9 mouse cellular contexts compared by ENCODE assay signal in genomic region chr14:32801016-32801661, GRCm38 (mm10). TPM values are rescaled to one million over a fixed set of nuclear protein-coding genes. Genes with fewer than 3 reads are reported as not detected.
DNase-seq lines count a peak whose midpoint lies in the region; ATAC-seq and TF ChIP-seq lines count a peak whose summit lies in the region.
"Had no signal": no experiment of that assay in that cellular context is flagged by ENCODE, and none has a peak within 500 bp of the region (broad histone marks: within the 10 kb centered on the region; RNA-seq: fewer than 3 reads in every experiment).

No protein-coding gene starts in this region.

- no peak overlapping the region for H3K27ac ChIP-seq in kidney, embryonic 16.5 days (ENCODE audit: low read length)
- H3K27ac ChIP-seq in CH12.LX (ENCODE audit: insufficient read depth, low read depth) = no peak overlapping the region
- no peak overlapping the region for H3K27ac ChIP-seq in midbrain, embryonic 14.5 days (replicated peaks; ENCODE audit: low read depth, low read length)

- in situ Hi-C loops in CH12.LX (cut with MboI; ENCODE audit: low pct_ligation_motif_present, low pct_unique_long_range_greater_than_20kb, low sequenced_read_pairs) = loop anchor here (25.0 kb wide), 1 partner anchor 189 kb away; no protein-coding TSS in a partner anchor

- no peak overlapping the region for H3K4me3 ChIP-seq in kidney, embryonic 16.5 days (ENCODE audit: low read length)
- H3K4me3 ChIP-seq in CH12.LX (replicated peaks in 1 of 3; ENCODE audit: low read depth in 2 of 3, low read length in 2 of 3, poor library complexity in 1 of 3) = no peak overlapping the region
- no peak overlapping the region for H3K4me3 ChIP-seq in midbrain, embryonic 14.5 days (replicated peaks; ENCODE audit: low read depth, low read length)

- no peaks in the 10 kb centered on the region for H3K4me1 ChIP-seq in kidney, embryonic 16.5 days (ENCODE audit: insufficient read depth, low read length)
- H3K4me1 ChIP-seq in CH12.LX (ENCODE audit: control insufficient read depth in 1 of 2, insufficient read depth in 2 of 2) = 0 out of 4 replicates have a peak, but pooled peaks cover 0 to 2% of the 10 kb centered on the region in 2 experiments
- H3K4me1 ChIP-seq in midbrain, embryonic 14.5 days (ENCODE audit: control insufficient read depth, insufficient read depth, low read length) = 0 out of 2 replicates have a peak, but pooled peaks cover 3% of the 10 kb centered on the region

- TF ChIP-seq EP300 in CH12.LX (IDR thresholded peaks at IDR 0.05; ENCODE audit: low read length) = no peak

- H3K9me3 ChIP-seq in kidney, embryonic 16.5 days (ENCODE audit: low read length) = no peaks in the 10 kb centered on the region
- H3K9me3 ChIP-seq in CH12.LX (replicated peaks; ENCODE audit: low read length) = no peaks in the 10 kb centered on the region
- no peaks in the 10 kb centered on the region for H3K9me3 ChIP-seq in midbrain, embryonic 14.5 days (ENCODE audit: control insufficient read depth, low read length)

- no peaks in the 10 kb centered on the region for H3K79me2 ChIP-seq in CH12.LX (replicated peaks; ENCODE audit: control insufficient read depth, extremely low read depth, insufficient read depth, poor library complexity, severe bottlenecking)

- intact Hi-C loops in heart, postnatal 36 days (cut with DNase I) = loop anchor here (2.0 kb wide), 1 partner anchor 28 kb away; no protein-coding TSS in a partner anchor

- no peak for TF ChIP-seq POLR2A in CH12.LX (IDR thresholded peaks at IDR 0.05; ENCODE audit: low read depth, low read length)

- 67% methylated on average over 11 of the region's 11 CpGs for WGBS in kidney, embryonic 16.5 days
- 56% methylated on average over 11 of the region's 11 CpGs for WGBS in midbrain, embryonic 14.5 days

- peak in 1 of 2 experiments; percentile 50; a peak in 2 of 4 replicates for TF ChIP-seq CTCF in CH12.LX (conservative IDR thresholded peaks at IDR 0.05 in 1 of 2, IDR thresholded peaks at IDR 0.05 in 1 of 2; ENCODE audit: low read depth in 2 of 2, low read length in 2 of 2)

- dilution Hi-C loops in CH12.LX (cut with MboI; ENCODE audit: extremely low pct_ligation_motif_present, extremely low pct_unique_long_range_greater_than_20kb, low sequenced_read_pairs) = no loop called here

- TF ChIP-seq RAD21 in CH12.LX (IDR thresholded peaks at IDR 0.05; ENCODE audit: low read depth, low read length) = peak; percentile 57

- H3K9ac ChIP-seq in kidney, embryonic 16.5 days (replicated peaks; ENCODE audit: low read length) = no peak overlapping the region
- H3K9ac ChIP-seq in CH12.LX (ENCODE audit: insufficient read depth, low read depth) = no peak overlapping the region
- no peak overlapping the region for H3K9ac ChIP-seq in midbrain, embryonic 14.5 days (replicated peaks; ENCODE audit: low read length)

- H3K27me3 ChIP-seq in kidney, embryonic 16.5 days (ENCODE audit: insufficient read depth, low read length) = no peaks in the 10 kb centered on the region
- H3K27me3 ChIP-seq in CH12.LX (replicated peaks) = no peaks in the 10 kb centered on the region
- H3K27me3 ChIP-seq in midbrain, embryonic 14.5 days (ENCODE audit: control insufficient read depth, insufficient read depth, low read length) = no peaks in the 10 kb centered on the region

- H3K36me3 ChIP-seq in kidney, embryonic 16.5 days (ENCODE audit: insufficient read depth, low read length) = no peaks in the 10 kb centered on the region
- H3K36me3 ChIP-seq in CH12.LX (replicated peaks in 1 of 2; ENCODE audit: control insufficient read depth in 1 of 2, insufficient read depth in 1 of 2, low read length in 1 of 2) = no peaks in the 10 kb centered on the region
- H3K36me3 ChIP-seq in midbrain, embryonic 14.5 days (ENCODE audit: control insufficient read depth, insufficient read depth, low read length) = no peaks in the 10 kb centered on the region

- ATAC-seq in kidney, embryonic 16.5 days (ENCODE audit: low FRiP score, low TSS enrichment) = peak; percentile 65; the same call in 1 of the 2 replicates
- no peak for ATAC-seq in midbrain, embryonic 14.5 days (ENCODE audit: low FRiP score, low TSS enrichment)

- DNase-seq in kidney, adult 18-20 months = no peak
- peak; percentile 8 for DNase-seq in CH12.LX (ENCODE audit: extremely low read depth)
- peak; percentile 71 for DNase-seq in adrenal gland, postnatal 14 days
- DNase-seq in heart, postnatal 36 days = peak; percentile 25 to 36
- DNase-seq in midbrain, embryonic 14.5 days = peak; percentile 69
- DNase-seq in thymus, postnatal 25 days = no peak
- DNase-seq in spleen, adult 12 weeks (ENCODE audit: low spot score) = no peak

- no peak overlapping the region for H3K4me2 ChIP-seq in kidney, embryonic 16.5 days (replicated peaks; ENCODE audit: low read depth, low read length)
- H3K4me2 ChIP-seq in CH12.LX (ENCODE audit: insufficient read depth, low read depth, poor library complexity, severe bottlenecking) = no peak overlapping the region
- no peak overlapping the region for H3K4me2 ChIP-seq in midbrain, embryonic 14.5 days (ENCODE audit: low read length)

TF ChIP-seq in CH12.LX, 34 proteins besides CTCF, POLR2A, EP300 and RAD21:
- TF ChIP-seq SMC3 (IDR thresholded peaks at IDR 0.05; ENCODE audit: low read depth, low read length) = peak; percentile 42; the same call in 1 of the 2 replicates
- TF ChIP-seq MAX (IDR thresholded peaks at IDR 0.05; ENCODE audit: low read length) = no peak
- no peak for TF ChIP-seq IRF4 (IDR thresholded peaks at IDR 0.05; ENCODE audit: low read depth, low read length)
- no peak for TF ChIP-seq MEF2A (IDR thresholded peaks at IDR 0.05; ENCODE audit: borderline replicate concordance, low read depth, low read length)
- no peak for TF ChIP-seq ETS1 (conservative IDR thresholded peaks at IDR 0.05; ENCODE audit: low read depth, low read length)
- no peak for TF ChIP-seq CHD1 (IDR thresholded peaks at IDR 0.05; ENCODE audit: low read depth, low read length)
TF ChIP-seq in CH12.LX: peak in this region for 1.

RNA-seq across cellular contexts. Expression of gene Tmem273, which starts 15.4 kb away (rescaled TPM):
- polyA plus RNA-seq in kidney, embryonic 16.5 days (2015; fragmentation: Nextera tagmentation; extraction: Ambion mirVana) = 0.69 and 0.95 TPM in 2 replicates
- total RNA-seq in CH12.LX (2012; rRNA removed) = not detected in 2 replicates
- 0.41 and 0.94 TPM in 2 replicates for total RNA-seq in CH12.LX (2014; rRNA removed)
- polyA plus RNA-seq in CH12.LX (2012; ENCODE audit: insufficient read length, low read depth) = 0.22 TPM in 1 of 2 replicates, not detected in the other
- 1.4 and 2.0 TPM in 2 replicates for total RNA-seq in adrenal gland, postnatal 14 days (2021)
- under 1 TPM; 0.97 to 0.98 TPM for total RNA-seq in heart, postnatal 36 days (2021)
- polyA plus RNA-seq in midbrain, embryonic 14.5 days (2014; fragmentation: Nextera tagmentation; extraction: Ambion mirVana) = 0.33 TPM in 1 of 2 replicates, not detected in the other

RNA-seq across cellular contexts. Expression of gene Fam170b, which starts 32.6 kb away (rescaled TPM):
- 0.10 and 0.15 TPM in 2 replicates for polyA plus RNA-seq in kidney, embryonic 16.5 days (2015; fragmentation: Nextera tagmentation; extraction: Ambion mirVana)
- total RNA-seq in CH12.LX (2012; rRNA removed) (not detected in 2 replicates), CH12.LX (2014; rRNA removed) (not detected in 2 replicates)
- not detected in 2 replicates for polyA plus RNA-seq in CH12.LX (2012; ENCODE audit: insufficient read length, low read depth)
- total RNA-seq in adrenal gland, postnatal 14 days (2021) = not detected in 2 replicates
- under 1 TPM in 1 of 2 experiments, not detected in 1; 0.17 TPM for total RNA-seq in heart, postnatal 36 days (2021)
- polyA plus RNA-seq in midbrain, embryonic 14.5 days (2014; fragmentation: Nextera tagmentation; extraction: Ambion mirVana) = not detected in 2 replicates
- polyA plus RNA-seq: spleen, adult 2 months had no signal

RNA-seq across cellular contexts. Expression of gene Vstm4, which starts 55.4 kb away (rescaled TPM):
- polyA plus RNA-seq in kidney, embryonic 16.5 days (2015; fragmentation: Nextera tagmentation; extraction: Ambion mirVana) = 45.7 and 51.8 TPM in 2 replicates
- total RNA-seq in CH12.LX (2012; rRNA removed) = not detected in 2 replicates
- total RNA-seq in CH12.LX (2014; rRNA removed) = not detected in 2 replicates
- not detected in 2 replicates for polyA plus RNA-seq in CH12.LX (2012; ENCODE audit: insufficient read length, low read depth)
- total RNA-seq in adrenal gland, postnatal 14 days (2021) = 18.0 and 18.2 TPM in 2 replicates
- total RNA-seq in heart, postnatal 36 days (2021) = 10 to 100 TPM in 1 of 2 experiments, 1 to 10 TPM in 1; 7.0 to 10.2 TPM
- 2.2 and 7.7 TPM in 2 replicates for polyA plus RNA-seq in midbrain, embryonic 14.5 days (2014; fragmentation: Nextera tagmentation; extraction: Ambion mirVana)

Comparison
In these comparisons a context has a peak if more than half of its experiments do, and no peak if none do; other contexts are left out.
1. DNase-seq: peak in CH12.LX (single experiment), adrenal gland, postnatal 14 days (single experiment), heart, postnatal 36 days (2 of 2) and midbrain, embryonic 14.5 days (single experiment); none in kidney, adult 18-20 months (single experiment), thymus, postnatal 25 days (single experiment) and spleen, adult 12 weeks (single experiment).
2. RNA of gene Vstm4, which starts 55.4 kb away (total RNA-seq): 18.0 to 18.2 TPM in adrenal gland, postnatal 14 days and 7.0 to 10.2 TPM in heart, postnatal 36 days; not detected in CH12.LX; every median in the first group is over 4 times any median in the second.